In genomic region chr6:88860914-88861313, GRCm38 (mm10) we compare ENCODE assay signal across 9 mouse cellular contexts. TPM values are rescaled to one million over a fixed set of nuclear protein-coding genes. Genes with fewer than 3 reads are reported as not detected.
A peak's percentile ranks its signal among the peaks of the same experiment; 100 is the strongest.
DNase-seq lines count a peak whose midpoint lies in the region; ATAC-seq and TF ChIP-seq lines count a peak whose summit lies in the region.
"Had no signal": no experiment of that assay in that cellular context is flagged by ENCODE, and none has a peak within 500 bp of the region (broad histone marks: within the 10 kb centered on the region; RNA-seq: fewer than 3 reads in every experiment).

No protein-coding gene starts in this region.

- no peaks in the 10 kb centered on the region for H3K27me3 ChIP-seq in kidney, embryonic 14.5 days (ENCODE audit: control insufficient read depth, insufficient read depth, low read length)
- H3K27me3 ChIP-seq: hindbrain, embryonic 15.5 days; neural tube, embryonic 13.5 days had no signal

- peak; percentile 52; the same call in 1 of the 2 replicates for TF ChIP-seq CTCF in brain, embryonic 14.5 days (IDR thresholded peaks at IDR 0.05; ENCODE audit: borderline replicate concordance, extremely low read depth, insufficient read depth, insufficient read length)

- H3K27ac ChIP-seq in kidney, embryonic 14.5 days (ENCODE audit: low read depth, low read length): no peak overlapping the region
- H3K27ac ChIP-seq in ES-E14 (ENCODE audit: insufficient read depth, low read depth, low read length, poor library complexity, severe bottlenecking): no peak overlapping the region
- H3K27ac ChIP-seq: hindbrain, embryonic 15.5 days; neural tube, embryonic 13.5 days had no signal

- no peak overlapping the region for H3K9ac ChIP-seq in kidney, embryonic 14.5 days (ENCODE audit: low read depth, low read length)
- H3K9ac ChIP-seq in ES-E14 (ENCODE audit: insufficient read depth, low read depth, low read length, poor library complexity, severe bottlenecking): no peak overlapping the region
- H3K9ac ChIP-seq: hindbrain, embryonic 15.5 days; neural tube, embryonic 13.5 days had no signal

- H3K36me3 ChIP-seq in kidney, embryonic 14.5 days (ENCODE audit: control insufficient read depth, insufficient read depth, low read length): peaks cover 11% of the 10 kb centered on the region; the same call in 1 of the 2 replicates
- no peaks in the 10 kb centered on the region for H3K36me3 ChIP-seq in ES-E14 (ENCODE audit: control insufficient read depth, insufficient read depth, low read length, poor library complexity, severe bottlenecking)

- no peak for ATAC-seq in kidney, embryonic 14.5 days (ENCODE audit: low FRiP score, low TSS enrichment)
- peak; percentile 14; the same call in 1 of the 2 replicates for ATAC-seq in neutrophil, adult 5-6 weeks (ENCODE audit: extremely low read depth, insufficient number of reproducible peaks, low FRiP score, poor library complexity, severe bottlenecking)

- WGBS in kidney, embryonic 14.5 days: 17% methylated on average over 2 of the region's 2 CpGs

- DNase-seq in kidney, postnatal 10 days: peak; percentile 45
- DNase-seq in ES-E14 (ENCODE audit: low read depth, low spot score): peak; percentile 83
- DNase-seq in brain, embryonic 14.5 days (ENCODE audit: low read depth): peak; percentile 54
- DNase-seq in liver: peak; percentile 41
- DNase-seq in neural tube, embryonic 10.5 days (ENCODE audit: extremely low spot score, low spot score): no peak

- no peak overlapping the region for H3K4me2 ChIP-seq in kidney, embryonic 14.5 days (replicated peaks; ENCODE audit: low read depth, low read length)
- H3K4me2 ChIP-seq: hindbrain, embryonic 15.5 days; neural tube, embryonic 13.5 days had no signal

- H3K9me3 ChIP-seq in kidney, embryonic 14.5 days (ENCODE audit: control insufficient read depth, low read length): peaks cover 3% of the 10 kb centered on the region; the same call in 1 of the 2 replicates
- no peaks in the 10 kb centered on the region for H3K9me3 ChIP-seq in ES-E14 (ENCODE audit: control insufficient read depth, insufficient read depth, low read depth, low read length)
- H3K9me3 ChIP-seq: hindbrain, embryonic 15.5 days had no signal

- no peak overlapping the region for H3K4me3 ChIP-seq in kidney, embryonic 14.5 days (ENCODE audit: low read length)
- H3K4me3 ChIP-seq in ES-E14 (ENCODE audit: insufficient read depth in 1 of 2, low read depth in 1 of 2, low read length in 2 of 2, poor library complexity in 1 of 2, severe bottlenecking in 1 of 2): no peak overlapping the region
- H3K4me3 ChIP-seq: hindbrain, embryonic 15.5 days; neural tube, embryonic 13.5 days had no signal

- TF ChIP-seq POLR2A in brain, embryonic 14.5 days (IDR thresholded peaks at IDR 0.05; ENCODE audit: borderline replicate concordance, extremely low read depth, insufficient read depth, insufficient read length, poor library complexity, severe bottlenecking): no peak

- in situ Hi-C loops in ES-E14 (cut with MboI; ENCODE audit: low sequenced_read_pairs in 2 of 2, unreplicated experiment in 2 of 2): no loop called here

- H3K4me1 ChIP-seq in kidney, embryonic 14.5 days (ENCODE audit: control insufficient read depth, insufficient read depth, low read length): no peaks in the 10 kb centered on the region
- no peaks in the 10 kb centered on the region for H3K4me1 ChIP-seq in ES-E14 (ENCODE audit: control insufficient read depth in 2 of 2, insufficient read depth in 2 of 2, low read length in 2 of 2, poor library complexity in 1 of 2)

TF ChIP-seq in ES-E14, 5 proteins besides CTCF, POLR2A, EP300 and RAD21:
- TF ChIP-seq MAFK (IDR thresholded peaks at IDR 0.05; ENCODE audit: insufficient read depth, low read depth, low read length) (peak; percentile 75; the same call in 1 of the 2 replicates), CHD2 (IDR thresholded peaks at IDR 0.05; ENCODE audit: low read depth, low read length) (no peak), ZC3H11A (IDR thresholded peaks at IDR 0.05; ENCODE audit: borderline replicate concordance, low read depth, low read length) (peak; percentile 49), HCFC1 (IDR thresholded peaks at IDR 0.05; ENCODE audit: borderline replicate concordance, insufficient read depth, low read length) (no peak; the same call in 1 of the 2 replicates), ZNF384 (IDR thresholded peaks at IDR 0.05; ENCODE audit: low read depth, low read length) (peak; percentile 14; the same call in 1 of the 2 replicates)

RNA-seq across cellular contexts. Expression of gene Podxl2, which starts 13.9 kb away (rescaled TPM):
- 43.6 and 52.8 TPM in 2 replicates for polyA plus RNA-seq in kidney, embryonic 14.5 days (2014; fragmentation: Nextera tagmentation; extraction: Ambion mirVana)
- total RNA-seq in ES-E14 (2012; rRNA removed): 5.0 and 5.7 TPM in 2 replicates
- 1,097 and 1,604 TPM in 2 replicates for polyA plus RNA-seq in brain, embryonic 14.5 days (2012; rRNA removed)
- total RNA-seq in neutrophil, adult 5-6 weeks (2017): 0.58 TPM in 1 of 2 replicates, not detected in the other

RNA-seq across cellular contexts. Expression of gene Abtb1, which starts 19.1 kb away (rescaled TPM):
- polyA plus RNA-seq in kidney, embryonic 14.5 days (2014; fragmentation: Nextera tagmentation; extraction: Ambion mirVana): 24.8 and 27.1 TPM in 2 replicates
- total RNA-seq in ES-E14 (2012; rRNA removed): 33.0 and 55.3 TPM in 2 replicates
- 61.7 and 83.6 TPM in 2 replicates for polyA plus RNA-seq in brain, embryonic 14.5 days (2012; rRNA removed)
- total RNA-seq in neutrophil, adult 5-6 weeks (2017): 210 and 220 TPM in 2 replicates

RNA-seq across cellular contexts. Expression of gene Mcm2, which starts 37.7 kb away (rescaled TPM):
- polyA plus RNA-seq in kidney, embryonic 14.5 days (2014; fragmentation: Nextera tagmentation; extraction: Ambion mirVana): 115 and 166 TPM in 2 replicates
- 222 and 237 TPM in 2 replicates for total RNA-seq in ES-E14 (2012; rRNA removed)
- 45.7 and 74.3 TPM in 2 replicates for polyA plus RNA-seq in brain, embryonic 14.5 days (2012; rRNA removed)
- total RNA-seq in neutrophil, adult 5-6 weeks (2017): 17.7 and 21.2 TPM in 2 replicates

RNA-seq across cellular contexts. Expression of gene Tpra1, which starts 41.1 kb away (rescaled TPM):
- 54.5 and 57.2 TPM in 2 replicates for polyA plus RNA-seq in kidney, embryonic 14.5 days (2014; fragmentation: Nextera tagmentation; extraction: Ambion mirVana)
- total RNA-seq in ES-E14 (2012; rRNA removed): 31.0 and 67.2 TPM in 2 replicates
- 116 and 166 TPM in 2 replicates for polyA plus RNA-seq in brain, embryonic 14.5 days (2012; rRNA removed)
- total RNA-seq in neutrophil, adult 5-6 weeks (2017): 37.7 and 41.0 TPM in 2 replicates

Comparison
In these comparisons a context has a peak if more than half of its experiments do, and no peak if none do; other contexts are left out.
1. RNA of gene Mcm2, which starts 37.7 kb away (total RNA-seq): 222 to 237 TPM in ES-E14; 17.7 to 21.2 TPM in neutrophil, adult 5-6 weeks; every median in the first group is over 10 times any median in the second.